Comparison of ENCODE assay signal across 9 mouse cellular contexts in genomic region chr11:76450202-76450561, GRCm38 (mm10). TPM values are rescaled to one million over a fixed set of nuclear protein-coding genes. Genes with fewer than 3 reads are reported as not detected.
DNase-seq lines count a peak whose midpoint lies in the region; ATAC-seq and TF ChIP-seq lines count a peak whose summit lies in the region.
"Had no signal": no experiment of that assay in that cellular context is flagged by ENCODE, and none has a peak within 500 bp of the region (broad histone marks: within the 10 kb centered on the region; RNA-seq: fewer than 3 reads in every experiment).

No protein-coding gene starts in this region.

- peak overlapping the region; percentile 67 for H3K27ac ChIP-seq in gastrocnemius, adult 2 months
- H3K27ac ChIP-seq in stomach, embryonic 14.5 days (ENCODE audit: low read length): peak overlapping the region; percentile 57; the same call in 1 of the 2 replicates
- H3K27ac ChIP-seq in stomach, postnatal 0 days (replicated peaks): no peak overlapping the region
- peak overlapping the region; percentile 75 for H3K27ac ChIP-seq in limb, embryonic 15.5 days

- TF ChIP-seq CTCF in gastrocnemius, adult 2 months (IDR thresholded peaks at IDR 0.05): no peak
- no peak for TF ChIP-seq CTCF in stomach, postnatal 0 days (IDR thresholded peaks at IDR 0.05; ENCODE audit: low read depth)

- H3K9ac ChIP-seq in stomach, embryonic 14.5 days (replicated peaks; ENCODE audit: low read depth, low read length): no peak overlapping the region
- no peak overlapping the region for H3K9ac ChIP-seq in stomach, postnatal 0 days (ENCODE audit: low read length)
- H3K9ac ChIP-seq in limb, embryonic 15.5 days: no peak overlapping the region

- DNase-seq in gastrocnemius, adult 2 months: no peak
- no peak for DNase-seq in gastrocnemius, postnatal 25 days
- no peak for DNase-seq in stomach, postnatal 0 days (ENCODE audit: low spot score)
- DNase-seq in cerebellum, adult 9-11 months: no peak
- DNase-seq in Muller cell, postnatal 12 days (ENCODE audit: inconsistent ontology term): no peak

- no peak overlapping the region for H3K4me2 ChIP-seq in stomach, embryonic 14.5 days (replicated peaks; ENCODE audit: low read depth, low read length)
- H3K4me2 ChIP-seq in stomach, postnatal 0 days (replicated peaks; ENCODE audit: low read depth): no peak overlapping the region
- no peak overlapping the region for H3K4me2 ChIP-seq in limb, embryonic 15.5 days

- peaks cover 23% of the 10 kb centered on the region for H3K36me3 ChIP-seq in stomach, embryonic 14.5 days (ENCODE audit: control insufficient read depth, insufficient read depth, low read length)
- peaks cover 13% of the 10 kb centered on the region for H3K36me3 ChIP-seq in stomach, postnatal 0 days (ENCODE audit: control insufficient read depth, insufficient read depth, low read length)
- H3K36me3 ChIP-seq in limb, embryonic 15.5 days: peaks cover 41% of the 10 kb centered on the region

- intact Hi-C loops in gastrocnemius, adult 2 months (cut with DNase I): no loop called here

- H3K9me3 ChIP-seq in stomach, embryonic 14.5 days (ENCODE audit: control insufficient read depth, low read depth, low read length): no peaks in the 10 kb centered on the region
- H3K9me3 ChIP-seq in stomach, postnatal 0 days (ENCODE audit: control insufficient read depth, low read length): no peaks in the 10 kb centered on the region
- no peaks in the 10 kb centered on the region for H3K9me3 ChIP-seq in limb, embryonic 15.5 days

- peaks cover 18% of the 10 kb centered on the region for H3K4me1 ChIP-seq in stomach, embryonic 14.5 days (ENCODE audit: control insufficient read depth, insufficient read depth, low read length)
- H3K4me1 ChIP-seq in stomach, postnatal 0 days (replicated peaks; ENCODE audit: control insufficient read depth, insufficient read depth): no peaks in the 10 kb centered on the region
- H3K4me1 ChIP-seq in limb, embryonic 15.5 days: peaks cover 55% of the 10 kb centered on the region

- H3K27me3 ChIP-seq in stomach, embryonic 14.5 days (ENCODE audit: control insufficient read depth, insufficient read depth, low read length): no peaks in the 10 kb centered on the region
- no peaks in the 10 kb centered on the region for H3K27me3 ChIP-seq in stomach, postnatal 0 days (ENCODE audit: control insufficient read depth, insufficient read depth, low read length)
- no peaks in the 10 kb centered on the region for H3K27me3 ChIP-seq in limb, embryonic 15.5 days

- ATAC-seq in stomach, embryonic 14.5 days (ENCODE audit: insufficient number of reproducible peaks, insufficient read depth, low FRiP score, low read depth): no peak
- ATAC-seq in stomach, postnatal 0 days (ENCODE audit: low FRiP score, low TSS enrichment): no peak
- no peak for ATAC-seq in limb, embryonic 15.5 days (ENCODE audit: insufficient number of reproducible peaks, low FRiP score, low TSS enrichment, low read depth)
- ATAC-seq in granulocyte monocyte progenitor cell, adult 5-6 weeks (replicated peaks; ENCODE audit: poor library complexity, severe bottlenecking): no peak

- WGBS in stomach, embryonic 14.5 days: 30% methylated on average over 3 of the region's 3 CpGs
- WGBS in stomach, postnatal 0 days: 49% methylated on average over 3 of the region's 3 CpGs
- WGBS in limb, embryonic 15.5 days: 37% methylated on average over 3 of the region's 3 CpGs

- H3K4me3 ChIP-seq in gastrocnemius, adult 2 months: no peak overlapping the region
- H3K4me3 ChIP-seq in stomach, embryonic 14.5 days (ENCODE audit: low read depth, low read length): no peak overlapping the region
- H3K4me3 ChIP-seq in stomach, postnatal 0 days (ENCODE audit: low read depth, low read length): no peak overlapping the region
- H3K4me3 ChIP-seq in limb, embryonic 15.5 days: no peak overlapping the region
- H3K4me3 ChIP-seq: erythroblast, embryonic 14.5 days had no signal

- TF ChIP-seq EP300 in stomach, postnatal 0 days (optimal IDR thresholded peaks at IDR 0.05): no peak

RNA-seq across cellular contexts. Expression of gene Timm22, which starts 43.4 kb away (rescaled TPM):
- total RNA-seq in gastrocnemius, adult 2 months (2021): 10 to 100 TPM; 29.0 to 45.0 TPM
- 10 to 100 TPM; 40.4 to 40.8 TPM for total RNA-seq in gastrocnemius, postnatal 25 days (2021)
- 115 and 117 TPM in 2 replicates for polyA plus RNA-seq in stomach, embryonic 14.5 days (2014; fragmentation: Nextera tagmentation; extraction: Ambion mirVana)
- polyA plus RNA-seq in stomach, postnatal 0 days (2015; fragmentation: Nextera tagmentation; extraction: Ambion mirVana): 75.7 and 82.1 TPM in 2 replicates
- 101 and 107 TPM in 2 replicates for polyA plus RNA-seq in limb, embryonic 15.5 days (2015; fragmentation: Nextera tagmentation; extraction: Ambion mirVana)
- 21.3 and 32.4 TPM in 2 replicates for total RNA-seq in granulocyte monocyte progenitor cell, adult 5-6 weeks (2014; fragmentation: Nextera tagmentation)
- total RNA-seq in granulocyte monocyte progenitor cell, adult 5-6 weeks (2017): 9.9 and 13.9 TPM in 2 replicates

RNA-seq across cellular contexts. Expression of gene Nxn, which starts 51.2 kb away (rescaled TPM):
- total RNA-seq in gastrocnemius, adult 2 months (2021): 10 to 100 TPM; 42.0 to 49.3 TPM
- 10 to 100 TPM; 25.6 to 32.0 TPM for total RNA-seq in gastrocnemius, postnatal 25 days (2021)
- 50.4 and 50.5 TPM in 2 replicates for polyA plus RNA-seq in stomach, embryonic 14.5 days (2014; fragmentation: Nextera tagmentation; extraction: Ambion mirVana)
- polyA plus RNA-seq in stomach, postnatal 0 days (2015; fragmentation: Nextera tagmentation; extraction: Ambion mirVana): 22.4 and 24.0 TPM in 2 replicates
- polyA plus RNA-seq in limb, embryonic 15.5 days (2015; fragmentation: Nextera tagmentation; extraction: Ambion mirVana): 48.1 and 60.8 TPM in 2 replicates
- total RNA-seq in granulocyte monocyte progenitor cell, adult 5-6 weeks (2014; fragmentation: Nextera tagmentation): 29.6 and 32.3 TPM in 2 replicates
- 24.1 and 25.5 TPM in 2 replicates for total RNA-seq in granulocyte monocyte progenitor cell, adult 5-6 weeks (2017)
